Comparison of ENCODE assay signal across 20 mouse cellular contexts in the genomic region with DNA sequence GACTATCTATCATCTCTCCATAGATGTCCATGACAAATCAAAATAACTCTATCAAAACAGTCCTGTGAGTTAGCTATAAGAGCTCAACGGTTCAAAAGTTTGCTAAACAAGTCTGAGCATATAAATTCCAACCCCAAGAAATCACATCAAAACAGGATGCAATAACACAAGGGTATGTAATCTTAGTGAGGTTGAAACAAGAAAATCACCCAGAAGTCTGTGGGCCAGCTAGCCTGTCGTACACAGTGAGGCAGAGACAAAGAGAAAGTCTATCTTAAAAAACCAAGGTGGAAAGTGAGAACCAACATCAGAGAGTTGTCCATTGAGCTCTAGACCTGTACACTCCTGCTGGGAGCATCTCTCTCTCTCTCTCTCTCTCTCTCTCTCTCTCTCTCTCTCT. TPM values are rescaled to one million over a fixed set of nuclear protein-coding genes. Genes with fewer than 3 reads are reported as not detected.
DNase-seq lines count a peak whose midpoint lies in the region; ATAC-seq lines count a peak whose summit lies in the region.
"Had no signal": no experiment of that assay in that cellular context is flagged by ENCODE, and none has a peak within 500 bp of the region (broad histone marks: within the 10 kb centered on the region; RNA-seq: fewer than 3 reads in every experiment).

No protein-coding gene starts in this region.

- intact Hi-C loops in heart, postnatal 10 days (cut with DNase I): no loop called here

- peak; percentile 30 for DNase-seq in heart, adult 11 months
- no peak for DNase-seq in heart, postnatal 10 days
- peak; percentile 62 for DNase-seq in induced T-regulatory cell, adult 2 months (ENCODE audit: low read depth)
- DNase-seq in layer of hippocampus, postnatal 25 days (ENCODE audit: extremely low spot score in 1 of 2, low spot score in 1 of 2): no peak
- DNase-seq in layer of hippocampus, adult 8-10 months (ENCODE audit: low spot score in 2 of 2): no peak
- no peak for DNase-seq in frontal cortex, postnatal 10 days (ENCODE audit: low spot score in 2 of 2)
- DNase-seq: adrenal gland, adult 2 months; adrenal gland, postnatal 14 days; cerebellum, adult 11-12 months; cerebellum, adult 8-10 months; cerebellum, postnatal 10 days; cerebellum, postnatal 36 days; embryo, embryonic 11 days; gastrocnemius, postnatal 10 days; gastrocnemius, postnatal 36 days; heart, postnatal 36 days had no signal

- ATAC-seq in CD4-positive, CD25-positive, alpha-beta regulatory T cell, adult 4 months: peak; percentile 76
- 0 out of 2 replicates have a peak, but pooled peaks have one; percentile 19 for ATAC-seq in neutrophil, adult 5-6 weeks (ENCODE audit: extremely low read depth, insufficient number of reproducible peaks, low FRiP score, poor library complexity, severe bottlenecking)
- ATAC-seq: hindbrain, embryonic 16.5 days had no signal

RNA-seq across cellular contexts. Expression of gene Arhgap15, which starts 8.0 kb away (rescaled TPM):
- 1 to 10 TPM in 1 of 2 experiments, under 1 TPM in 1; 0.82 to 1.0 TPM for total RNA-seq in heart, postnatal 10 days (2021)
- polyA plus RNA-seq in CD4-positive, CD25-positive, alpha-beta regulatory T cell, adult 4 months (2017; shearing (Covaris generic)): 100 to 1,000 TPM; 365 to 377 TPM
- 255 and 275 TPM in 2 replicates for total RNA-seq in neutrophil, adult 5-6 weeks (2017)
- 1 to 10 TPM; 9.4 to 9.8 TPM for total RNA-seq in layer of hippocampus, postnatal 25 days (2021)
- total RNA-seq in layer of hippocampus, adult 8-10 months (2022): 10 to 100 TPM in 1 of 4 experiments, 1 to 10 TPM in 3; 6.6 to 10.0 (median 8.7) TPM
- total RNA-seq: ES-E14 had no signal

Comparison
In these comparisons a context has a peak if more than half of its experiments do, and no peak if none do; other contexts are left out.
1. DNase-seq: peak in heart, adult 11 months (single experiment) and induced T-regulatory cell, adult 2 months (single experiment); none in heart, postnatal 10 days (0 of 2), layer of hippocampus, postnatal 25 days (0 of 2), layer of hippocampus, adult 8-10 months (0 of 2) and frontal cortex, postnatal 10 days (0 of 2).
2. RNA of gene Arhgap15, which starts 8.0 kb away (total RNA-seq): 255 to 275 TPM in neutrophil, adult 5-6 weeks; 9.4 to 9.8 TPM in layer of hippocampus, postnatal 25 days, 6.6 to 10.0 TPM in layer of hippocampus, adult 8-10 months and 0.82 to 1.0 TPM in heart, postnatal 10 days; every median in the first group is over 10 times any median in the second.